Mouse (Mus musculus) layer of hippocampus, postnatal 25 days (tissue): ENCODE results near the gene Tnpo1. TPM values are rescaled to one million over a fixed set of nuclear protein-coding genes. Genes with fewer than 3 reads are reported as not detected.

Source experiments
- DNase-seq, 2 experiments: peaks; one replicate each; pipeline ENCODE4 v3.0.0; 2022; ENCODE audit warnings: mixed read lengths in 2 of 2, low spot score in 1 of 2; ENCODE audit errors: extremely low spot score in 1 of 2
- total RNA-seq, 2 experiments: library from RNA; stranded (reverse); gene quantifications; 2 replicates each; pipeline ENCODE4 v1.2.3; 2021

The Tnpo1 gene
- total RNA-seq, 2 experiments from 2014 or later: 54.3 to 64.1 TPM

DNA sequence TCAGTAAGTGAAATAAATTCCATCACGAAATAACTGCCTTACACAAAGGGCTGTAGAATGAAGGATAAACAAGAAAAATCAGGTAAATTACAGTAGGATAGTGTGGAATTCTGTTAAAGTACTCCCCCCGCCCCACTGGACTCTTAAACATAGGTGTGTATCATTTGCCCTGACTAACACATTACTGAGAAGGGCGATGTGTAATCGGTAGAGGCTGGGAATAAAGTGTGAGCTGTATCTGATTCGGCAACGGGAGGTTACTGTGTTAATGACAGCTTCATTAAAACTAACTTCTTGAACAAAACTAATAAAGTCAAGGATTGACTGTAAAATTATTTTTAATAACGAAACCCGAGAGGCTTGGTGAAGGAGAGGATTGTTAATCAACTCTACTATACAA, 34.7 kb downstream of the Tnpo1 start:
- no peak for DNase-seq

GRCm38 (mm10) chr13:98890871-98891219, 35.3 kb downstream of the Tnpo1 start:
- peak; percentile 69 to 74 for DNase-seq

GRCm38 (mm10) chr13:98890137-98890870, 35.9 kb downstream of the Tnpo1 start:
- peak; percentile 43 to 46 for DNase-seq

- no peak for DNase-seq
Observed at GRCm38 (mm10) chr13:98889211-98889610, 37.0 kb downstream of the Tnpo1 start.

DNA sequence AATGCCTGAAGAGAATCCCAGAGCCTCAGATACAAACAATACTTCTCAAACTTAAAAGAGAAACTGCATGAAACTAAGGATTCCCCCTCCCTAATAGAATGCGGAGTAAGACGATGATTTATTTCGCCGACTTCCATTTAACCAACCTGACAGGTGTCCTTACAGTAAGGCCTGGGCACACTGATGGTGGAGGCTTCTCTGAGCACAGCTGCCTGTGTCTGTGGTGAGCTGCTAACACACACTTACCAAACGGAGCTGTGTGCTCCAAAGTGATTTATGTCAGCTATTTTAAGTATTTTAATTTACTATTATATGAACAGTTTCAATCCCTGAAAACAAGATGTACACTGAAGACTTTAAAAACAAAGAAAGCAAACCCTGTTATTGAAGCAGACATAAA, 42.4 kb downstream of the Tnpo1 start:
- no peak for DNase-seq

DNA sequence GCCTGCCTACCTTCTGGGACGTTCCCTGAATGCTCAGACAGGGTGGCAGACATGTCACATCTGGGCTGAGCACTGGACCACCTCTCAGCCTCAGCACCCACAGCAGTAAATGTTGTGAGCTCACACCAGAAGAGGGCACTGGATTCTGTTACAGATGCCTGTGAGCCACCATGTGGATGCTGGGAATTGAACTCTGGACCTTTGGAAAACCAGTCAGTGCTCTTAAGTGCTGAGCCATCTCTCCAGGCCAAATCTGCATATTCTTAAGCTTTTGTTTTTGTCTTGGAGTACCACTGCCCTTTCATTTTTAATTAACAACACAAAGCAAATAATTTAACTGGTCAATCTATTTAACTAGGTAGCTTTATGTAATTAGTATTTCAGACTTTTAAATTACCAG, 44.2 kb downstream of the Tnpo1 start:
- DNase-seq: no peak

- DNase-seq: no peak
Observed at GRCm38 (mm10) chr13:98880336-98880735, 45.8 kb downstream of the Tnpo1 start.

- no peak for DNase-seq
Observed at GRCm38 (mm10) chr13:98879422-98879821, 46.8 kb downstream of the Tnpo1 start.

GRCm38 (mm10) chr13:98877165-98877564, 49.0 kb downstream of the Tnpo1 start:
- DNase-seq: no peak

- no peak for DNase-seq
Observed at GRCm38 (mm10) chr13:98874727-98875126, 51.5 kb downstream of the Tnpo1 start.

- DNase-seq: no peak
Observed at GRCm38 (mm10) chr13:98872273-98872847, 53.8 kb downstream of the Tnpo1 start.

DNA sequence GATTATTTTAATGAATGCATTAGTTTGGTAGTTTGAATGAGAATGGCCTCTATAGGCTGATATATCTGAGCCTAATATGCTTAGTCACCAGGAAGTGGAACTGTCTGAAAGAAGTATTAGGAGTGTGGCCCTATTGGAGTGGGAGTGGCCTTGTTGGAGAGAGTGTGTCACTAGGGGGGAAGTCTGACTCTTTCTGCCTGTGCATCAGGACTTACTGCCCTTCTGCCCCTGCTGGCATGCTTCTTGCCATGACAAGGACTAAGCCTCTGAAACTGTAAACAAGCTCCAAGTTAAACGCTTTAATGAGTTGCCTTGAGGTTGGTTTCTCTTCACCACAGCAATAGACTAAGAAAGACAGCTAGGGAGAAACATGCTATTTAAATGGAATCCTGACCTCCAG, 54.9 kb downstream of the Tnpo1 start:
- no peak for DNase-seq

GRCm38 (mm10) chr13:98868236-98868923, 57.8 kb downstream of the Tnpo1 start:
- no peak for DNase-seq

- peak in 1 of 2 experiments; percentile 60 for DNase-seq
Observed at GRCm38 (mm10) chr13:98867810-98868209, 58.4 kb downstream of the Tnpo1 start.

DNA sequence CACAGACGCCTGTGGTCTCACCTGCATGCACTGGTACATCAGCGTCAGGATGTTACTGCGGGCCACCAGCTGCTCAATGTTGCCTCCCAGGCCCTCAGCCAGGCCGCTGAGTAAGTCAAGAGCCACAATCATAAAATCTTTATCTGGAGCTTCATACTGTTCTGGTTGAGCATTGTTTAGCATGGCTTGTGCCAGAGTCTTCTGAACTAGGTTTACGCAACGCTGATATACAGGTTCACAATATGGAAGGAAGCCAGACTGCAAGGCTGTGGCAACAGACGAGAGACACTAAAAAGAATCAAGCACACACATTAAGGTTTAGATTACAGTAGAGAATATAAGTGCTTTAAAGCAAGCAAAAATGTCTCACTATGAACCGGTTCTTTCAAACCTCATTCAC, 70.9 kb downstream of the Tnpo1 start:
- DNase-seq: no peak

- no peak for DNase-seq
Observed at GRCm38 (mm10) chr13:98845794-98846193, 80.4 kb downstream of the Tnpo1 start.

- no peak for DNase-seq
Observed at GRCm38 (mm10) chr13:98836423-98837088, 89.6 kb downstream of the Tnpo1 start.

- no peak for DNase-seq
Observed at GRCm38 (mm10) chr13:98835740-98836139, 90.4 kb downstream of the Tnpo1 start.

DNA sequence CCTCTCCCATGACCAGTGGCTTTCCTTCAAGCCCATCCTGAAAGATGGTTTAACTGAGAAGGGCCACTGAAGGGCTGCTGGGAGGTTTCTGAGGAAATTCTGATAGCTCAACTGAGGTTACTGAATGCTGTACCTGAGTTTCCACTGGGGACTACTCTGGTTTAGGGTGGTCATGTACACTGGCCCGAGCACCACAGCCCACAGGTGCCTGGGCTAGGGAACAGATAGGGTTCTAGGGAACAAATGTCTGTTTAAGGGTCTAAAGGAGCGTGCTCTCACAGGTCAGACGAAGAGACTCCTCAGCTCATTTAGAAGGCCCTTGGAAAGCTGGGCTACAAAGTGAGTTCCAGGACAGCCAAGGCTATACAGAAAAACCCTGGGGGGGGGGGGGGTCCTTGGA, 91.5 kb downstream of the Tnpo1 start:
- DNase-seq: no peak

DNA sequence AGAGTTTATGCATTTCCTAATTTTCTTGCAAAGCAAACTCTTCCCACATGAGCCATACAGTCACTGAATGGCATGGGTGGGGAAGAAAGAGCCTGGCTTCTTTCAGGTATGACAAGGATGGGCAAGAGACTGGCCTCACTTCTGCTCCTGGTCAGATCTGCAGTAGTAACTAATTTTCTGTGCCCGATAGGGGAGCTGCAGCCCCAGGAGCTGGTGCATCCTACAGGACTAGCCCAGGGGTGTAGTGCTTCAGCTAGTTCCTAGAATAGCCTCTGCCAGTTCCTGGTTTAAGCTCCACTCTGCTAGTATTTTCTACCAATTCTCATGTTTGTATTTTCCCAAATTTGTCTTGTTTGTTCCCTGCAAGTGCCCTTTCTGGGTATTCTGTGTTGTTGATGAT, 92.0 kb downstream of the Tnpo1 start:
- DNase-seq: no peak
